Mouse (Mus musculus): ENCODE results near the gene Fgg. TPM values are rescaled to one million over a fixed set of nuclear protein-coding genes. Genes with fewer than 3 reads are reported as not detected.

The Fgg gene
- polyA plus RNA-seq, 1 experiment from 2014 or later = 31.3 TPM

GRCm38 (mm10) chr3:83033801-83034200 is 26.3 kb downstream of the Fgg start:
- ATAC-seq (ENCODE audit: insufficient read depth, low FRiP score) = no peak
- no peaks in the 10 kb centered on the region for H3K27me3 ChIP-seq (ENCODE audit: control insufficient read depth, insufficient read depth, low read length)
- no peaks in the 10 kb centered on the region for H3K9me3 ChIP-seq (replicated peaks; ENCODE audit: control insufficient read depth, low read length)
- H3K9ac ChIP-seq (ENCODE audit: low read length) = no peak overlapping the region
- H3K4me3 ChIP-seq (replicated peaks; ENCODE audit: low read length) = no peak overlapping the region
- no peaks in the 10 kb centered on the region for H3K36me3 ChIP-seq (ENCODE audit: control insufficient read depth, insufficient read depth, low read length)
- H3K27ac ChIP-seq (ENCODE audit: low read length) = no peak overlapping the region
- H3K4me1 ChIP-seq (ENCODE audit: control insufficient read depth, insufficient read depth, low read length) = no peaks in the 10 kb centered on the region
- H3K4me2 ChIP-seq (ENCODE audit: low read depth, low read length) = no peak overlapping the region
- WGBS = 75% methylated on average over 8 of the region's 8 CpGs

- Histone ChIP-seq H3K27me3 (ENCODE audit: control insufficient read depth, insufficient read depth, low read length) (no peaks in the 10 kb centered on the region), H3K27ac (ENCODE audit: low read length) (no peak overlapping the region), H3K9ac (ENCODE audit: low read length) (no peak overlapping the region), H3K4me1 (ENCODE audit: control insufficient read depth, insufficient read depth, low read length) (no peaks in the 10 kb centered on the region), H3K4me3 (replicated peaks; ENCODE audit: low read length) (no peak overlapping the region), H3K9me3 (replicated peaks; ENCODE audit: control insufficient read depth, low read length) (no peaks in the 10 kb centered on the region), H3K36me3 (ENCODE audit: control insufficient read depth, insufficient read depth, low read length) (no peaks in the 10 kb centered on the region), H3K4me2 (ENCODE audit: low read depth, low read length) (no peak overlapping the region)
- WGBS = 58% methylated on average over 2 of the region's 2 CpGs
- no peak for ATAC-seq (ENCODE audit: insufficient read depth, low FRiP score)
Measured at GRCm38 (mm10) chr3:83038865-83039264, 31.3 kb downstream of the Fgg start.

GRCm38 (mm10) chr3:83039666-83040065 is 32.1 kb downstream of the Fgg start:
- H3K27ac ChIP-seq (ENCODE audit: low read length) = no peak overlapping the region
- H3K4me2 ChIP-seq (ENCODE audit: low read depth, low read length) = no peak overlapping the region
- 55% methylated on average over 4 of the region's 4 CpGs for whole genome bisulfite sequencing
- no peaks in the 10 kb centered on the region for H3K9me3 ChIP-seq (replicated peaks; ENCODE audit: control insufficient read depth, low read length)
- no peaks in the 10 kb centered on the region for H3K4me1 ChIP-seq (ENCODE audit: control insufficient read depth, insufficient read depth, low read length)
- no peak overlapping the region for H3K9ac ChIP-seq (ENCODE audit: low read length)
- no peak overlapping the region for H3K4me3 ChIP-seq (replicated peaks; ENCODE audit: low read length)
- no peak for ATAC-seq (ENCODE audit: insufficient read depth, low FRiP score)
- H3K27me3 ChIP-seq (ENCODE audit: control insufficient read depth, insufficient read depth, low read length) = no peaks in the 10 kb centered on the region
- H3K36me3 ChIP-seq (ENCODE audit: control insufficient read depth, insufficient read depth, low read length) = no peaks in the 10 kb centered on the region

- ATAC-seq (ENCODE audit: insufficient read depth, low FRiP score) = no peak
- Histone ChIP-seq H3K4me1 (ENCODE audit: control insufficient read depth, insufficient read depth, low read length) (no peaks in the 10 kb centered on the region), H3K27ac (ENCODE audit: low read length) (no peak overlapping the region), H3K4me2 (ENCODE audit: low read depth, low read length) (no peak overlapping the region), H3K36me3 (ENCODE audit: control insufficient read depth, insufficient read depth, low read length) (no peaks in the 10 kb centered on the region), H3K27me3 (ENCODE audit: control insufficient read depth, insufficient read depth, low read length) (no peaks in the 10 kb centered on the region), H3K9ac (ENCODE audit: low read length) (no peak overlapping the region), H3K4me3 (replicated peaks; ENCODE audit: low read length) (no peak overlapping the region), H3K9me3 (replicated peaks; ENCODE audit: control insufficient read depth, low read length) (no peaks in the 10 kb centered on the region)
- 91% methylated on average over 5 of the region's 5 CpGs for WGBS
Measured at GRCm38 (mm10) chr3:83042451-83042850, 34.9 kb downstream of the Fgg start.

GRCm38 (mm10) chr3:83046649-83047048 is 39.1 kb downstream of the Fgg start:
- H3K9me3 ChIP-seq (replicated peaks; ENCODE audit: control insufficient read depth, low read length) = no peaks in the 10 kb centered on the region
- H3K27me3 ChIP-seq (ENCODE audit: control insufficient read depth, insufficient read depth, low read length) = no peaks in the 10 kb centered on the region
- no peaks in the 10 kb centered on the region for H3K36me3 ChIP-seq (ENCODE audit: control insufficient read depth, insufficient read depth, low read length)
- H3K27ac ChIP-seq (ENCODE audit: low read length) = no peak overlapping the region
- WGBS = 83% methylated on average over 11 of the region's 11 CpGs
- H3K4me1 ChIP-seq (ENCODE audit: control insufficient read depth, insufficient read depth, low read length) = no peaks in the 10 kb centered on the region
- H3K9ac ChIP-seq (ENCODE audit: low read length) = no peak overlapping the region
- no peak overlapping the region for H3K4me3 ChIP-seq (replicated peaks; ENCODE audit: low read length)
- no peak for ATAC-seq (ENCODE audit: insufficient read depth, low FRiP score)
- H3K4me2 ChIP-seq (ENCODE audit: low read depth, low read length) = no peak overlapping the region

- Histone ChIP-seq H3K9ac (ENCODE audit: low read length) (no peak within 1 kb of the TSS), H3K4me3 (replicated peaks; ENCODE audit: low read length) (no peak within 1 kb of the TSS), H3K27ac (ENCODE audit: low read length) (no peak within 1 kb of the TSS), H3K27me3 (ENCODE audit: control insufficient read depth, insufficient read depth, low read length) (no peaks in the 10 kb centered on the region), H3K4me2 (ENCODE audit: low read depth, low read length) (no peak within 1 kb of the TSS), H3K4me1 (ENCODE audit: control insufficient read depth, insufficient read depth, low read length) (no peaks in the 10 kb centered on the region), H3K36me3 (ENCODE audit: control insufficient read depth, insufficient read depth, low read length) (no peaks in the 10 kb centered on the region), H3K9me3 (replicated peaks; ENCODE audit: control insufficient read depth, low read length) (no peaks in the 10 kb centered on the region)
- ATAC-seq (ENCODE audit: insufficient read depth, low FRiP score) = no peak
- WGBS = 75% methylated on average over 8 of the region's 8 CpGs
Measured at GRCm38 (mm10) chr3:83049680-83050079, 42.2 kb downstream of the Fgg start, which contains the start of gene Fgb. Gene Fgb (minus strand): TSS chr3:83049863.

- Histone ChIP-seq H3K4me2 (ENCODE audit: low read depth, low read length) (no peak overlapping the region), H3K9ac (ENCODE audit: low read length) (no peak overlapping the region), H3K36me3 (ENCODE audit: control insufficient read depth, insufficient read depth, low read length) (no peaks in the 10 kb centered on the region), H3K4me1 (ENCODE audit: control insufficient read depth, insufficient read depth, low read length) (no peaks in the 10 kb centered on the region), H3K4me3 (replicated peaks; ENCODE audit: low read length) (no peak overlapping the region), H3K27me3 (ENCODE audit: control insufficient read depth, insufficient read depth, low read length) (no peaks in the 10 kb centered on the region), H3K9me3 (replicated peaks; ENCODE audit: control insufficient read depth, low read length) (no peaks in the 10 kb centered on the region), H3K27ac (ENCODE audit: low read length) (no peak overlapping the region)
- no peak for ATAC-seq (ENCODE audit: insufficient read depth, low FRiP score)
- 64% methylated on average over 5 of the region's 5 CpGs for WGBS
Measured at GRCm38 (mm10) chr3:83050661-83051060, 43.1 kb downstream of the Fgg start.

- Histone ChIP-seq H3K27ac (ENCODE audit: low read length) (no peak overlapping the region), H3K4me2 (ENCODE audit: low read depth, low read length) (no peak overlapping the region), H3K36me3 (ENCODE audit: control insufficient read depth, insufficient read depth, low read length) (peaks cover under 1% of the 10 kb centered on the region; the same call in 1 of the 2 replicates), H3K9ac (ENCODE audit: low read length) (no peak overlapping the region), H3K9me3 (replicated peaks; ENCODE audit: control insufficient read depth, low read length) (no peaks in the 10 kb centered on the region), H3K4me1 (ENCODE audit: control insufficient read depth, insufficient read depth, low read length) (peaks cover 6% of the 10 kb centered on the region), H3K27me3 (ENCODE audit: control insufficient read depth, insufficient read depth, low read length) (no peaks in the 10 kb centered on the region), H3K4me3 (replicated peaks; ENCODE audit: low read length) (no peak overlapping the region)
- 74% methylated on average over 5 of the region's 5 CpGs for WGBS
- ATAC-seq (ENCODE audit: insufficient read depth, low FRiP score) = no peak
Measured at GRCm38 (mm10) chr3:83052102-83052501, 44.6 kb downstream of the Fgg start.

GRCm38 (mm10) chr3:83053126-83053525 is 45.6 kb downstream of the Fgg start:
- WGBS = 84% methylated on average over 7 of the region's 7 CpGs
- no peak for ATAC-seq (ENCODE audit: insufficient read depth, low FRiP score)
- Histone ChIP-seq H3K4me2 (ENCODE audit: low read depth, low read length) (no peak overlapping the region), H3K9me3 (replicated peaks; ENCODE audit: control insufficient read depth, low read length) (no peaks in the 10 kb centered on the region), H3K9ac (ENCODE audit: low read length) (no peak overlapping the region), H3K4me3 (replicated peaks; ENCODE audit: low read length) (no peak overlapping the region), H3K27ac (ENCODE audit: low read length) (no peak overlapping the region), H3K36me3 (ENCODE audit: control insufficient read depth, insufficient read depth, low read length) (peaks cover 3% of the 10 kb centered on the region; the same call in 1 of the 2 replicates), H3K4me1 (ENCODE audit: control insufficient read depth, insufficient read depth, low read length) (peaks cover 6% of the 10 kb centered on the region), H3K27me3 (ENCODE audit: control insufficient read depth, insufficient read depth, low read length) (no peaks in the 10 kb centered on the region)

- Histone ChIP-seq H3K9me3 (replicated peaks; ENCODE audit: control insufficient read depth, low read length) (no peaks in the 10 kb centered on the region), H3K4me1 (ENCODE audit: control insufficient read depth, insufficient read depth, low read length) (peaks cover 6% of the 10 kb centered on the region), H3K36me3 (ENCODE audit: control insufficient read depth, insufficient read depth, low read length) (peaks cover 7% of the 10 kb centered on the region), H3K27me3 (ENCODE audit: control insufficient read depth, insufficient read depth, low read length) (no peaks in the 10 kb centered on the region), H3K27ac (ENCODE audit: low read length) (no peak overlapping the region), H3K4me2 (ENCODE audit: low read depth, low read length) (no peak overlapping the region), H3K9ac (ENCODE audit: low read length) (no peak overlapping the region), H3K4me3 (replicated peaks; ENCODE audit: low read length) (no peak overlapping the region)
- ATAC-seq (ENCODE audit: insufficient read depth, low FRiP score) = no peak
- 22% methylated on average over 10 of the region's 10 CpGs for WGBS
Measured at GRCm38 (mm10) chr3:83053758-83054157, 46.2 kb downstream of the Fgg start.

Data from stomach, embryonic 16.5 days (tissue).